Mouse (Mus musculus) cerebellum, adult 2 months (tissue): ENCODE measurements around the gene Itprip. TPM values are rescaled to one million over a fixed set of nuclear protein-coding genes. Genes with fewer than 3 reads are reported as not detected.

ENCODE experiments used
- DNase-seq, 2 experiments: peaks; one replicate each; pipeline ENCODE4 v3.0.0; 2021
- H3K27ac ChIP-seq: fragments of 200-500 bp; 2 replicates; pipeline ENCODE4 v1.5.1; 2012; ENCODE audit warnings: low read length, control low read depth, inconsistent platforms; ENCODE audit not compliant: insufficient read depth
- H3K27me3 ChIP-seq: fragments of 200-500 bp; 2 replicates; pipeline ENCODE4 v1.6.1; 2012; ENCODE audit warnings: inconsistent platforms, mild to moderate bottlenecking, low read length, moderate library complexity; ENCODE audit not compliant: control insufficient read depth, insufficient read depth
- H3K4me1 ChIP-seq: fragments of 200-500 bp; 2 replicates; pipeline ENCODE4 v1.6.1; 2011; ENCODE audit warnings: low read length; ENCODE audit not compliant: control insufficient read depth, insufficient read depth
- H3K4me3 ChIP-seq: fragments of 200-500 bp; replicated peaks from 2 replicates; pipeline ENCODE3; 2011; ENCODE audit warnings: mild to moderate bottlenecking, low read depth, low read length, control low read depth; ENCODE audit not compliant: insufficient read depth
- CTCF ChIP-seq: fragments of 200-500 bp; IDR thresholded peaks from 2 replicates; pipeline ENCODE4 v1.5.1; 2011; ENCODE audit warnings: low read depth, mild to moderate bottlenecking, control low read depth, low read length, moderate library complexity, borderline replicate concordance; ENCODE audit not compliant: insufficient read depth
- POLR2A ChIP-seq: fragments of 200-500 bp; IDR thresholded peaks from 2 replicates; pipeline ENCODE4 v1.6.1; 2011; ENCODE audit warnings: low read length, control low read depth, borderline replicate concordance; ENCODE audit not compliant: insufficient read depth
- WGBS: fragments of 180-500 bp; shearing (Covaris S2); methylation state at CpG from one replicate; pipeline ENCODE4 v1.1.7; 2018; 5-methylcytosine and 5-hydroxymethylcytosine counted together
- polyA plus RNA-seq: library from polyadenylated mRNA; depleted of rRNA; stranded (reverse); fragments of >200 nt; gene quantifications from 2 replicates; pipeline ENCODE4 v1.2.3, GENCODE M21; 2012; rRNA removed

The Itprip gene
- polyA plus RNA-seq, result 0.52 and 0.57 TPM in 2 replicates

DNA sequence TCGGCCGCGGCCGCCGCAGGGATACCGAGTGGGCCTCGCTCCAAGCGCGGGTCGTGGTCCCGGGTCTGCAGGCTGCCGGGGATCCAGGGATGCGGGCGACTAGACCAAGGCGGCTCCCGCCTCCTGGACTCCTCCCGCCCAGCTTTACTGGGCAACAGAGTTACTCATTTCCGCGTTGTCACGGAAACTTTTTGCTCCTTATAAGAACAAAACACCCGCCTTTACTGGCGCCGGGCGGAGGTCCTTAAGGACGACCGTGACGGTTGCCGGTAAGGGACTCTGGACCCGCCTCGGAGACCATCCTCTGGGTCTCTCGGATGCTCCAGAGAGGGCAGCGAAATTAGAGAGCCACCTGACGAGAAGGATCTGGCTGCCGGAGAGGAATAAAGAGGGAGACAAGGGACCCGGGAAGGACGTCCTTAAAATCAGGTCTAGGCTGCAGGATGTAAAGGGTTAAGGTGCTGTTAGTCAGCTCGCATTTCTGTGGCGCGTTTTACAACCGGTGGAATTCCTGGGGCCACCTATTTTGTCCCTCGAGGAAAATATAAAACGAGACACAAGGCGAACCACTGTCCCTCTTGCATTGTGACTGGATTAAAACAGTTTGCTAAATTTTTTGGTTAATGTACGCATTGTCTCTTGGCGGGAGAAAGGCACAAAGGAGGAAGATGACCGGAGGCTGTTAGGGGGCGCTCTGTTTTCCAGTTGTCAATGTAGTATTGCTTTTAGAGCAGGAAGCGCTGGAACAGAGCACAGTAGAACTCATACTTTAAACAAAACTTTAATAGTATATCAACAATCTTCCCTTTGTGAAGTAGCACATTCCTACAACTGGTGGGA is at the start of gene Itprip, which contains the start of gene Cfap43:
Itprip (minus strand) TSS at position 174 of the 840 bp plus-strand sequence.
Cfap43 (minus strand) TSS at position 162 of the 840 bp plus-strand sequence.
- H3K27ac ChIP-seq, result no peak within 1 kb of the TSS

DNA sequence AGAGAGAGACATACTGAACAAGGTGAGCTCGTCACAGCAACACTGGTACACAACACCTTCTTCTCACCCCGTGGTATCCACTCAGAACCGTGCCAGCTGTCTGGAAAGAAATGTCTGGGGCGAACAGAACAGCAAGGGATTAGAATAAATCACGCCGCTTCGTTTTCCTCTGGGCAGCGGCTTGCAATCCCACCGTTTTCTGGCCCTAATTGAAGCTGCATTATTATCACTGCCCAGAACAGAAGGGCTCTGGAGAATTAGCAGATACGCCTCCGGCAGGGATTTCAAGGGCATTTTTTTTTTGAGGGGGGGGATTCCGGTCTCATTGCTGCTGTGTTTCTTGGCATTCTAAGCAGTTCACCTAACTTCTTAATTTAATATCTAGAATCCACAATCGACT is 39.1 kb upstream of the Itprip start:
- DNase-seq, result no peak
- Histone ChIP-seq H3K4me3 (no peak overlapping the region), H3K27ac (no peak overlapping the region), H3K27me3 (no peaks in the 10 kb centered on the region), H3K4me1 (no peaks in the 10 kb centered on the region)
- TF ChIP-seq POLR2A (no peak), CTCF (no peak)
- WGBS, result 30% methylated on average over 13 of the region's 13 CpGs

More for the DNA sequence above, at the start of gene Itprip, which contains the start of gene Cfap43:
- no peaks in the 10 kb centered on the region for H3K27me3 ChIP-seq
- H3K4me1 ChIP-seq, result no peaks in the 10 kb centered on the region
- no peak; the same call in 1 of the 2 replicates for TF ChIP-seq CTCF
- TF ChIP-seq POLR2A, result no peak
- H3K4me3 ChIP-seq, result peak within 1 kb of the TSS; percentile 39
- DNase-seq, result peak; percentile 17 to 35
- under 1% methylated on average over 48 of the region's 48 CpGs for WGBS

DNA sequence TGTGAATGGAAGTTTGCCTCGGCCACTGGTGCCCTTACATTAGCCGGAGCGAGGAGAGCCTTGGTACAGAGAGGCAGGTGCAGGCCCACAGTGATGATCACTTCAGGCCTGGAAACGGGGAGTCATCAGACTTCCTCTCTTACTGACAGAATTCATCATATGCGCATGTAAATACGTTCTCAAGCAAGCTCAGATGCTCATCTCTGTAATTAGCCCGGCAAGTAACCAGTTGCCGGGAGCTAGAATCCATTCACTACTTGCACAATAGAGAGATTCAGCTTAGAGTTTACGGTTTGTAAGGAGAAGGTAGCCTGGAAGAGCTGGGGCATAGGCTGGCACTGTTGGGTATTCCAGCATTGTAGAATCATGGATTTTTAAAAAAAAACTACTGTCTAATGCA is 34.1 kb upstream of the Itprip start:
- Histone ChIP-seq H3K27me3 (no peaks in the 10 kb centered on the region), H3K4me1 (no peaks in the 10 kb centered on the region), H3K4me3 (no peak overlapping the region), H3K27ac (no peak overlapping the region)
- WGBS, result 58% methylated on average over 9 of the region's 9 CpGs
- TF ChIP-seq CTCF, result no peak
- TF ChIP-seq POLR2A, result no peak
- no peak for DNase-seq

DNA sequence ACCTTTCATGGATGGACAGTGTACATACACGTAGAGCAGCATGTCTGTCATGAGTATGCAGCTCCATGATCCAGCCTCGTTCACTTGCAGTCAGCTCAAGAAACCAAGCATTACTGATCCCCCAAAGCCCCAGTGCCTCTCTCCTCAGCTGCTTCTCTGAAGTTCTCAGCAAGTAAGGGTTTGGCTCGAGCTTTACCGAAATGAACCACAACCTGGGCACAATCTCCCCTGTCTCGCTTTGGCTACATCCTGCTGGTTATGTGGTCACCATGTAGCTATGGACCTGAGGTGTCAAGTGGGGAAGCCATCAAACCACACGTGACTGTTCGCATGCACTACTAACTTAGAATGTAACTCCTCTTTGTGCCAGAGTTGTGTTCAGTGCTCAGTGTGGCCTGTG is 31.8 kb upstream of the Itprip start:
- 93% methylated on average over 7 of the region's 7 CpGs for WGBS
- no peak for TF ChIP-seq CTCF
- no peak for TF ChIP-seq POLR2A
- Histone ChIP-seq H3K4me3 (no peak overlapping the region), H3K27me3 (no peaks in the 10 kb centered on the region), H3K27ac (no peak overlapping the region), H3K4me1 (no peaks in the 10 kb centered on the region)
- DNase-seq, result no peak

DNA sequence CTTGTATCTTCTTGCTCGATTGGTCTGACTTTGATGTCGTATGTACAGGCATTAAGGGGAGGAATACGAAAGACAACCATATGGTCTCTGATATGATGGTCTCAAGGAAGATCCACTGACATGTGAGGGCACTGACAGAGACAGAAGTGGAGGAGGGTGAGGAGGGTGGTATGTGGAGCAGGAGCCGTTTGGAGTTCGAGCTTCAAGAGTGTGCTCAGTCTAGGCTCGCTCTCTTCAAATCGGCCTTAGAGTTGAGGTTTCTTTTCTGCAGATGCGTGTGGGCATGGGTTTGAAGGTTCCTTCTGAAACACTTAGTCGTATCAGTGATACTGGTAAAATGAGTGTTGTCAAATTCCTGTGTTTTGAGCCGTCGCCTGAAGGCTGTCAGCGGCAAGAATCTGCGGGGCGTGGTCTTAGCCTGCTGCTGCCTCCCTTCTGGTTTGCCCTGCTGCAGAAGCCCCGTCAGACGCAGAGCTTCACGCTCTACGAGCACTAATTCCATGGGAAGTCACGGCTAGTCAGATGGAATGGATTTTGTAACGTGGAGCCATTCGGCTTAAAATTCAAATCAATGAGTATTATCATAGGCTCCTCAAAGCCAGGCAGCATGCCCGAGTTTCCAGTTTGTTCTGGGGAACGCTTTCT is 27.8 kb upstream of the Itprip start:
- no peak for DNase-seq
- no peak overlapping the region for H3K4me3 ChIP-seq
- H3K27me3 ChIP-seq, result no peaks in the 10 kb centered on the region
- no peak for TF ChIP-seq CTCF
- no peak for TF ChIP-seq POLR2A
- no peaks in the 10 kb centered on the region for H3K4me1 ChIP-seq
- WGBS, result 22% methylated on average over 23 of the region's 23 CpGs
- no peak overlapping the region for H3K27ac ChIP-seq

DNA sequence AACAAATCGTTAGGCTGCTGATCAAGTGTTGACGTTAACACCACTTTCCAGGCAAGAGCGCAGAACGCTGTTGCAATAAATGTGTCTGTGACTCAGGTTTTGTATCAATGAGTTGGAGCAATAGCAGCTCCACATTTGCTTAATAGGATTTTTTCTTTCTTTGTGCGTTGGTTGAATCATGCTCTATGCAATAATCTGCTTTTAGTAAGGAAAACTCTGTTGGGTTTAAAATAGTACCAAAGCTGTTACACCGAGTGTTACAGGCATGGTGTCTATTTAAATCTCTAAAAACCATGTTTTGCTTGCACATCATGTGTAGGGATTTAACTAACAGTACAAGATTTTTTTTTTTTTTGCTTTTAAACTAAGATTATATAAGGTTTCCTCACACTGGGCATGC is 20.3 kb upstream of the Itprip start:
- Histone ChIP-seq H3K27me3 (no peaks in the 10 kb centered on the region), H3K4me1 (no peaks in the 10 kb centered on the region), H3K27ac (no peak overlapping the region), H3K4me3 (no peak overlapping the region)
- 94% methylated on average over 6 of the region's 6 CpGs for WGBS
- DNase-seq, result no peak
- TF ChIP-seq CTCF (no peak), POLR2A (no peak)

DNA sequence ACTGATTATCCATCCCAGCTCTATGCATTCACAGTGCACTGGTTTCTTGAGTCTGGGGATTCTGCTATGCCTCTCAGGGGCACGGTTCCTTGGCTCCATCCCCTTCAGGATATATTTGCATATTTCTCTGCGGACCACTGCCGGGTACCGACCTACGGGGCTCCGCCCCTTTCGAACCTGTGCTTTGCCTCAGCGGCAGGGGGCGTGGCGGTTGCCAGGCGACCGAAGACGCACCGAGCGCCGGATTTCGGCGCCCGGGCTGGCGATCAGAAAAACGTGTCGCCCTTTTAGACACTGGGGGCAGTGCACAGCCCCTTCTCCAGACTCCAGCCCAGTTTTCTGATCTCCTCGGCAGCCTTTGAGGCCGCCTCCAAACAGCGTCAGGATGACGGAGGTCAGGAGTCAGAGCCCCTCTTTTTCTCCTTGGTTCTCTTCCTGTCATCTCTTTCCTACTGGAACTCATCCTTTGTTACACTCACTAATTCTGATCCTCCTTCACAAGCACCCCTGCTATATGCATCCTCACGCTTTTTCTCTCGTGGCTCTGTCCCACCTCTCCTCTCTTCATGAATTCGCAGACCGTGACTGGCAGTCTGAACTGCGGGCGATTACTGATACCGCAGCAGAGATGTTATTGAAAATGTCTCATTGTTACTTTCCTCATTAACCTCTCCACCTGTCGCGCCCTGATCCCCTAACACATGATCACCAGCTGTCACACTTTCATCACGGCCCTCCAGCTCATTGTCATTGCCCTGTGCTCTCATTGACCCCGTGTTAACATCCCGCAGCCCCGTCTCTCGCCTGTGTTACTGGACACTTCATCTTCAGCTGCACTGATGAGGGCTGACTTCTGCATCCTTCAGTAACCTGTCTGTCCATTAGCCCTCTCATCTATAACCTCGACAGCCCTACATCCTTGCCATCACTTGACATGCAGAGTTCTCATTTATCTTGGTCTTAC is 18.6 kb upstream of the Itprip start, which contains the start of gene Cfap58:
Cfap58 (plus strand) TSS at position 233 of the 964 bp plus-strand sequence.
- Histone ChIP-seq H3K4me3 (peak within 1 kb of the TSS; percentile 37), H3K27ac (no peak within 1 kb of the TSS)

More for the DNA sequence above, 18.6 kb upstream of the Itprip start, which contains the start of gene Cfap58:
- H3K4me1 ChIP-seq, result no peaks in the 10 kb centered on the region
- no peak for TF ChIP-seq POLR2A
- no peak for TF ChIP-seq CTCF
- no peaks in the 10 kb centered on the region for H3K27me3 ChIP-seq
- DNase-seq, result peak; percentile 25 to 34
- 3% methylated on average over 41 of the region's 41 CpGs for WGBS
